Mouse (Mus musculus): ENCODE results near the gene Crlf1. TPM values are rescaled to one million over a fixed set of nuclear protein-coding genes. Genes with fewer than 3 reads are reported as not detected.
A peak's percentile ranks its signal among the peaks of the same experiment; 100 is the strongest.

Gene Crlf1
- 7.9 and 8.7 TPM in 2 replicates for polyA plus RNA-seq (2015; fragmentation: Nextera tagmentation; extraction: Ambion mirVana)

DNA sequence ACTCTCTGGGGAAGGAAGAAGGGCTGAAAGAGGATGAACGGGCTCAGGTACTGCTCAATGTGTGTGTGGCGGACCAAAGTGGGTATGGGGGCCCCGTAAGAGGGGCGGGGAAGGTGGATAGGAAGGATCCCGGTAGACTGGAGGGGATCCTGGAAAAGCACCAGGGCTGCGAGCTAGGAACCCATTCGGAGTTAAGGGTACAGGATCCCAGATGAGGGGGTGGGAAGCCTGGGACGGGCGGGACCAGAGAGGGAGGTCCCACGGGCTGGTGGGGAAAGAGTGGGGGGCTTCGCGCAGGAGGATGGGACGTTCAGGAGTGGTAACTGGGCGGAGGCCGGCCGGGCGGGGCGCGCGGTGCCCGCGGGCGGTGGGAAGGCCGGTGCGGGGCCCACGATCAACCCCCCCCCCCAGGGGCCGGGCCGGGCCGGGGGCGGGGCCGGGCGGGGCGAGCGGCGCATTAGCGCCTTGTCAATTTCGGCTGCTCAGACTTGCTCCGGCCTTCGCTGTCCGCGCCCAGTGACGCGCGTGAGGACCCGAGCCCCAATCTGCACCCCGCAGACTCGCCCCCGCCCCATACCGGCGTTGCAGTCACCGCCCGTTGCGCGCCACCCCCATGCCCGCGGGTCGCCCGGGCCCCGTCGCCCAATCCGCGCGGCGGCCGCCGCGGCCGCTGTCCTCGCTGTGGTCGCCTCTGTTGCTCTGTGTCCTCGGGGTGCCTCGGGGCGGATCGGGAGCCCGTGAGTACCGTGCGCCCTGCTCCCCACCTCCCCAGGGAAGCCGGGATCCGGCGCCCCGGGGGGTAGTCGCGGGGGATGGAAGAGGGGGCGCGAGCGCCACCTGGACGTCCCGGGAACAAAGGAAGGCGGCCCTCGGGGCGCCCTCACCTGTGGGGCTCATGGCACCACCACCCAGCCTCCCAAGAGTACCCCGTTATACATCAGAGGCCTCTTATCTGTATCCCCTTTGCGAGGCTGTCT, at the start of gene Crlf1:
Crlf1 (plus strand) TSS at position 495 of the 977 bp plus-strand sequence.
- no peak for ATAC-seq (ENCODE audit: low FRiP score)
- no peaks in the 10 kb centered on the region for H3K36me3 ChIP-seq
- no peak within 1 kb of the TSS for H3K27ac ChIP-seq (replicated peaks)
- peaks cover 99% of the 10 kb centered on the region for H3K27me3 ChIP-seq (replicated peaks)
- WGBS: under 1% methylated on average over 55 of the region's 93 CpGs
- H3K9me3 ChIP-seq (replicated peaks): no peaks in the 10 kb centered on the region
- H3K4me2 ChIP-seq: peak within 1 kb of the TSS; percentile 63
- H3K9ac ChIP-seq (replicated peaks): peak within 1 kb of the TSS; percentile 26
- peak within 1 kb of the TSS; percentile 35 for H3K4me3 ChIP-seq (replicated peaks)
- peaks cover 61% of the 10 kb centered on the region for H3K4me1 ChIP-seq

- H3K4me2 ChIP-seq: no peak overlapping the region
- no peak for ATAC-seq (ENCODE audit: low FRiP score)
- 89% methylated on average over 4 of the region's 4 CpGs for WGBS
- H3K27ac ChIP-seq (replicated peaks): no peak overlapping the region
- H3K27me3 ChIP-seq (replicated peaks): no peaks in the 10 kb centered on the region
- H3K9ac ChIP-seq (replicated peaks): no peak overlapping the region
- H3K4me1 ChIP-seq: peaks cover 20% of the 10 kb centered on the region
- no peak overlapping the region for H3K4me3 ChIP-seq (replicated peaks)
- no peaks in the 10 kb centered on the region for H3K9me3 ChIP-seq (replicated peaks)
- H3K36me3 ChIP-seq: no peaks in the 10 kb centered on the region
These were observed 49.6 kb upstream of the Crlf1 start for GRCm38 (mm10) chr8:70443326-70443725.

GRCm38 (mm10) chr8:70445988-70446387, 47.0 kb upstream of the Crlf1 start:
- Histone ChIP-seq H3K9me3 (replicated peaks) (no peaks in the 10 kb centered on the region), H3K27ac (replicated peaks) (no peak overlapping the region), H3K4me2 (no peak overlapping the region), H3K36me3 (peaks cover 11% of the 10 kb centered on the region; the same call in 1 of the 2 replicates), H3K4me3 (replicated peaks) (no peak overlapping the region), H3K27me3 (replicated peaks) (no peaks in the 10 kb centered on the region), H3K4me1 (peaks cover 11% of the 10 kb centered on the region), H3K9ac (replicated peaks) (no peak overlapping the region)
- ATAC-seq (ENCODE audit: low FRiP score): no peak
- 68% methylated on average over 1 of the region's 1 CpGs for WGBS

- Histone ChIP-seq H3K4me3 (replicated peaks) (no peak overlapping the region), H3K27me3 (replicated peaks) (no peaks in the 10 kb centered on the region), H3K36me3 (peaks cover 30% of the 10 kb centered on the region), H3K27ac (replicated peaks) (peak overlapping the region; percentile 68), H3K9me3 (replicated peaks) (no peaks in the 10 kb centered on the region), H3K4me1 (peaks cover 11% of the 10 kb centered on the region), H3K4me2 (no peak overlapping the region), H3K9ac (replicated peaks) (no peak overlapping the region)
- 62% methylated on average over 19 of the region's 19 CpGs for WGBS
- ATAC-seq (ENCODE audit: low FRiP score): peak; percentile 81
These were observed 45.1 kb upstream of the Crlf1 start for GRCm38 (mm10) chr8:70447639-70448420.

GRCm38 (mm10) chr8:70452196-70452966, 40.6 kb upstream of the Crlf1 start:
- peaks cover 30% of the 10 kb centered on the region for H3K36me3 ChIP-seq
- H3K4me3 ChIP-seq (replicated peaks): no peak overlapping the region
- no peak overlapping the region for H3K4me2 ChIP-seq
- ATAC-seq (ENCODE audit: low FRiP score): no peak
- H3K27me3 ChIP-seq (replicated peaks): no peaks in the 10 kb centered on the region
- peaks cover 15% of the 10 kb centered on the region for H3K4me1 ChIP-seq
- H3K27ac ChIP-seq (replicated peaks): no peak overlapping the region
- no peak overlapping the region for H3K9ac ChIP-seq (replicated peaks)
- 65% methylated on average over 52 of the region's 52 CpGs for WGBS
- no peaks in the 10 kb centered on the region for H3K9me3 ChIP-seq (replicated peaks)

DNA sequence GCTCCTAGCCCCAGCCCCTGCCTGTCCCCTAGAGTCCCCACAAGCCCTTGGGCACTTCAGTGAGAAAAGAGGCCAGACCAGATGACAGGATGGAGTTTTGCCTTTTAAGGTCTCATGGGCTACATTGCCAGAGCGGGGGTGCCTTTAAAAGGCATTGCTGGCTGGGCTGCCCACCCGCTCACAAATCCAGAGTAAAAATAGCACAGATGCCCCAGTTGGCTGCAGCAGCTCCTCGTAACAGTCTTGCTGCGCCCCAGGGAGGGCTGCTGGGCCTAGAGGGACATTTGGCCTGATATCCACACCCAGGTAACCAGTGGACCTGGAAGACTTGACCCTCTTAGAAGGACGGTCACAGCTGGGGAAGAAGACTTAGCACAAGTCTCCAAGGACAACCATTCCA, 39.1 kb upstream of the Crlf1 start:
- WGBS: 88% methylated on average over 5 of the region's 5 CpGs
- Histone ChIP-seq H3K4me3 (replicated peaks) (no peak overlapping the region), H3K27ac (replicated peaks) (no peak overlapping the region), H3K4me1 (peaks cover 4% of the 10 kb centered on the region), H3K36me3 (peaks cover 30% of the 10 kb centered on the region), H3K27me3 (replicated peaks) (no peaks in the 10 kb centered on the region), H3K9me3 (replicated peaks) (no peaks in the 10 kb centered on the region), H3K4me2 (no peak overlapping the region), H3K9ac (replicated peaks) (no peak overlapping the region)
- ATAC-seq (ENCODE audit: low FRiP score): no peak

DNA sequence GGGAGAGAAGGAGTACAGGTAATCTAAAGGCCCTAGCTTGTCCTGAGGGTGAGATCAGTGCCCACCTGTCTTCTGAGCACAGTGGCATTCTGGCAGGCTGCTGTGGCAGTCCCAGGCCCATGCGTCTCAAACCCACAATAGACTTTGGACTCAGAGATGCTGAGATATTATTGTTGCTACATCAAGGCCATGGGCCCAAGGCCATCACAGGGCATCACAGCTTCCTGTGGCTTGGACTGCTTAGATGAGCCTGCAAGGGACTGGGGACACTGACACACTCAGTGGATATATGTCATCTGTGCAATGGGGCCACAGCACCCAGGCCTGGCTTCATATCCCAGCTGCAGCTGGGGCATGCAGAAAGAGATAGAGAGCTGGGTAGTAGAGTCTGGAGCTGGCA, 36.0 kb upstream of the Crlf1 start:
- peaks cover 8% of the 10 kb centered on the region for H3K36me3 ChIP-seq
- no peak for ATAC-seq (ENCODE audit: low FRiP score)
- H3K9ac ChIP-seq (replicated peaks): no peak overlapping the region
- H3K9me3 ChIP-seq (replicated peaks): no peaks in the 10 kb centered on the region
- no peaks in the 10 kb centered on the region for H3K27me3 ChIP-seq (replicated peaks)
- H3K4me1 ChIP-seq: peaks cover 8% of the 10 kb centered on the region; the same call in 1 of the 2 replicates
- no peak overlapping the region for H3K4me3 ChIP-seq (replicated peaks)
- no peak overlapping the region for H3K27ac ChIP-seq (replicated peaks)
- no peak overlapping the region for H3K4me2 ChIP-seq
- WGBS: 98% methylated on average over 1 of the region's 1 CpGs

DNA sequence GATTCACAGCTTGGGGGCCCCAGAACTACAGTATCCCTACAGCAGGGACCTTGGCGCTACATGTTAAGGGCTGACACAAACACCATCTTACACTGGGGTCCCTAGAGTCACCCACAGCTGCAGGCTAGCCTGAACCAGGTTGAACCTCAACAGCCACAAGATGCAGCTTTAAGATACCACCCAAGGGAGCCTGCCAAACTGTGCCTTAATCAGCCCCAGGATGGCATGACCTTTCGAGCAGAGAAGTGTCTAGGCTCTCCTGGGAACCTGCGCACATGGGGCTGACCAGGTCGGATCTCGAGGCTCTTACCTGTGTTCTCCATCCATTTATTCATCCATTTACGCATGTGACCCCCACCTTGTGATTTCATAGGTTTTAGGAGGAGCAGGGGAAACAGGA, 35.1 kb upstream of the Crlf1 start:
- Histone ChIP-seq H3K9ac (replicated peaks) (no peak overlapping the region), H3K4me2 (no peak overlapping the region), H3K27ac (replicated peaks) (no peak overlapping the region), H3K4me1 (peaks cover 8% of the 10 kb centered on the region; the same call in 1 of the 2 replicates), H3K36me3 (no peaks in the 10 kb centered on the region), H3K9me3 (replicated peaks) (no peaks in the 10 kb centered on the region), H3K27me3 (replicated peaks) (no peaks in the 10 kb centered on the region), H3K4me3 (replicated peaks) (no peak overlapping the region)
- no peak for ATAC-seq (ENCODE audit: low FRiP score)
- 86% methylated on average over 6 of the region's 6 CpGs for WGBS

GRCm38 (mm10) chr8:70458462-70458861, 34.5 kb upstream of the Crlf1 start:
- H3K27ac ChIP-seq (replicated peaks): no peak overlapping the region
- ATAC-seq (ENCODE audit: low FRiP score): no peak
- no peak overlapping the region for H3K4me2 ChIP-seq
- peaks cover 11% of the 10 kb centered on the region for H3K4me1 ChIP-seq
- no peaks in the 10 kb centered on the region for H3K9me3 ChIP-seq (replicated peaks)
- H3K4me3 ChIP-seq (replicated peaks): no peak overlapping the region
- 84% methylated on average over 3 of the region's 3 CpGs for WGBS
- H3K9ac ChIP-seq (replicated peaks): no peak overlapping the region
- H3K36me3 ChIP-seq: no peaks in the 10 kb centered on the region
- no peaks in the 10 kb centered on the region for H3K27me3 ChIP-seq (replicated peaks)

DNA sequence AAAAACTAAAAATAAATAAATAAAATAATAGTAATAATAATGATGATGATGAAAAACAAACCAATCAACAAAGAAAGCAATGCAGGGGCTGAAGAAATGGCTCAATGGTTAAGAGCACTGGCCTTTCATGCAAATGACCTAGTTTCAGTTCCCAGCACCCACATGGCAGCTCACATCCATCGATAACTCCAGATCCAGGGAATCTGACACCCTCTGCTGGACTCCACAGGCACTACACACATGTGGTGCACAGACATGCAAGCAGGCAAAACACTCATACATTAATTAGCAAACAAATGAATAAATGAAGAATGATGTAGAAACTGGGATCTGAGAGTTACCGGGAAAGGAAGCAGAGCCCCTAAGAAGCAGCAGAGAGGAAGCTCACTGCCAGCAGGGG, 33.3 kb upstream of the Crlf1 start:
- H3K9ac ChIP-seq (replicated peaks): no peak overlapping the region
- H3K27ac ChIP-seq (replicated peaks): no peak overlapping the region
- H3K9me3 ChIP-seq (replicated peaks): no peaks in the 10 kb centered on the region
- peaks cover 15% of the 10 kb centered on the region for H3K4me1 ChIP-seq
- H3K36me3 ChIP-seq: no peaks in the 10 kb centered on the region
- ATAC-seq (ENCODE audit: low FRiP score): no peak
- no peak overlapping the region for H3K4me3 ChIP-seq (replicated peaks)
- no peak overlapping the region for H3K4me2 ChIP-seq
- H3K27me3 ChIP-seq (replicated peaks): no peaks in the 10 kb centered on the region
- WGBS: 97% methylated on average over 2 of the region's 2 CpGs

GRCm38 (mm10) chr8:70460199-70460598, 32.8 kb upstream of the Crlf1 start:
- H3K4me1 ChIP-seq: peaks cover 15% of the 10 kb centered on the region
- no peak for ATAC-seq (ENCODE audit: low FRiP score)
- 90% methylated on average over 5 of the region's 5 CpGs for WGBS
- no peak overlapping the region for H3K4me2 ChIP-seq
- no peak overlapping the region for H3K9ac ChIP-seq (replicated peaks)
- no peaks in the 10 kb centered on the region for H3K9me3 ChIP-seq (replicated peaks)
- H3K27me3 ChIP-seq (replicated peaks): no peaks in the 10 kb centered on the region
- no peak overlapping the region for H3K4me3 ChIP-seq (replicated peaks)
- H3K36me3 ChIP-seq: no peaks in the 10 kb centered on the region
- no peak overlapping the region for H3K27ac ChIP-seq (replicated peaks)

Measured in neural tube, embryonic 15.5 days (tissue).